Mouse (Mus musculus): ENCODE data around the gene Dph5.
"Not testable (repeated sequence)": the region's sequence is repeated elsewhere in the genome, so short reads cannot be mapped to it uniquely, and the experiment has no call there.

Gene Dph5

GRCm38 (mm10) chr3:115892341-115892740, 4.7 kb downstream of the Dph5 start:
- no peak for DNase-seq (ENCODE audit: extremely low read depth, low read depth)

- no peak for DNase-seq (ENCODE audit: extremely low read depth, low read depth)
These were observed 5.5 kb downstream of the Dph5 start for GRCm38 (mm10) chr3:115893166-115893565.

- DNase-seq (ENCODE audit: extremely low read depth, low read depth) = no peak
These were observed 10.8 kb downstream of the Dph5 start for GRCm38 (mm10) chr3:115898354-115898948.

- peak; percentile 97 for DNase-seq (ENCODE audit: extremely low read depth, low read depth)
These were observed 14.8 kb downstream of the Dph5 start for GRCm38 (mm10) chr3:115902301-115902956.

GRCm38 (mm10) chr3:115905067-115905466, 17.4 kb downstream of the Dph5 start:
- no peak for DNase-seq (ENCODE audit: extremely low read depth, low read depth)

- DNase-seq (ENCODE audit: extremely low read depth, low read depth) = no peak
These were observed 17.9 kb downstream of the Dph5 start for GRCm38 (mm10) chr3:115905567-115905966.

GRCm38 (mm10) chr3:115907406-115907805, 19.8 kb downstream of the Dph5 start:
- not testable (repeated sequence) for DNase-seq (ENCODE audit: extremely low read depth, low read depth)

- no peak for DNase-seq (ENCODE audit: extremely low read depth, low read depth)
These were observed 37.0 kb downstream of the Dph5 start for GRCm38 (mm10) chr3:115924401-115925190.

GRCm38 (mm10) chr3:115926531-115926930, 38.9 kb downstream of the Dph5 start:
- no peak for DNase-seq (ENCODE audit: extremely low read depth, low read depth)

GRCm38 (mm10) chr3:115931701-115932100, 44.1 kb downstream of the Dph5 start:
- DNase-seq (ENCODE audit: extremely low read depth, low read depth) = no peak

- no peak for DNase-seq (ENCODE audit: extremely low read depth, low read depth)
These were observed 45.9 kb downstream of the Dph5 start for GRCm38 (mm10) chr3:115933293-115934186.

GRCm38 (mm10) chr3:115936734-115937599, 49.3 kb downstream of the Dph5 start:
- peak; percentile 51 for DNase-seq (ENCODE audit: extremely low read depth, low read depth)

- DNase-seq (ENCODE audit: extremely low read depth, low read depth) = no peak
These were observed 50.2 kb downstream of the Dph5 start for GRCm38 (mm10) chr3:115937807-115938206.

- DNase-seq (ENCODE audit: extremely low read depth, low read depth) = no peak
These were observed 52.9 kb downstream of the Dph5 start for GRCm38 (mm10) chr3:115940510-115940909.

GRCm38 (mm10) chr3:115941464-115941863, 53.8 kb downstream of the Dph5 start:
- no peak for DNase-seq (ENCODE audit: extremely low read depth, low read depth)

GRCm38 (mm10) chr3:115944376-115944775, 56.7 kb downstream of the Dph5 start:
- DNase-seq (ENCODE audit: extremely low read depth, low read depth) = no peak

GRCm38 (mm10) chr3:115946272-115946671, 58.6 kb downstream of the Dph5 start:
- DNase-seq (ENCODE audit: extremely low read depth, low read depth) = no peak

GRCm38 (mm10) chr3:115949220-115949920, 61.7 kb downstream of the Dph5 start:
- no peak for DNase-seq (ENCODE audit: extremely low read depth, low read depth)

- peak; percentile 60 for DNase-seq (ENCODE audit: extremely low read depth, low read depth)
These were observed 62.6 kb downstream of the Dph5 start for GRCm38 (mm10) chr3:115949921-115950877.
